Mouse (Mus musculus) layer of hippocampus, adult 2 months (tissue): ENCODE measurements at regions not wholly inside any gene's neighbourhood (a gene's known extent, or its start where the extent isn't known, plus 50 kb on each side); places are given as distances from the start of the nearest gene placed in this dataset.

Source experiments
- DNase-seq, 2 experiments: peaks; one replicate each; pipeline ENCODE4 v3.0.0; 2022; ENCODE audit warnings: low spot score in 2 of 2
- H3K27ac ChIP-seq: fragments of 200-600 bp; 2 replicates; pipeline ENCODE4 v1.8.1; 2022
- H3K4me3 ChIP-seq: fragments of 200-600 bp; 2 replicates; pipeline ENCODE4 v1.8.1; 2022; ENCODE audit warnings: mild to moderate bottlenecking
- CTCF ChIP-seq: fragments of 200-600 bp; conservative IDR thresholded peaks from 2 replicates; pipeline ENCODE4 v1.8.1; 2022; ENCODE audit warnings: antibody characterized with exemption, mild to moderate bottlenecking, moderate library complexity

GRCm38 (mm10) chrX:12219474-12219873 lies 59.3 kb upstream of the Bcor start:
- Histone ChIP-seq H3K27ac (no peak overlapping the region), H3K4me3 (no peak overlapping the region)
- no peak for DNase-seq
- no peak for TF ChIP-seq CTCF

- TF ChIP-seq CTCF: no peak
- Histone ChIP-seq H3K4me3 (no peak overlapping the region), H3K27ac (no peak overlapping the region)
- DNase-seq: no peak
Measured at GRCm38 (mm10) chrX:12224314-12224713, 64.2 kb upstream of the Bcor start.

- no peak for DNase-seq
- TF ChIP-seq CTCF: no peak
- H3K27ac ChIP-seq: no peak overlapping the region
- no peak overlapping the region for H3K4me3 ChIP-seq
Measured at GRCm38 (mm10) chrX:12225116-12225891, 65.1 kb upstream of the Bcor start.

DNA sequence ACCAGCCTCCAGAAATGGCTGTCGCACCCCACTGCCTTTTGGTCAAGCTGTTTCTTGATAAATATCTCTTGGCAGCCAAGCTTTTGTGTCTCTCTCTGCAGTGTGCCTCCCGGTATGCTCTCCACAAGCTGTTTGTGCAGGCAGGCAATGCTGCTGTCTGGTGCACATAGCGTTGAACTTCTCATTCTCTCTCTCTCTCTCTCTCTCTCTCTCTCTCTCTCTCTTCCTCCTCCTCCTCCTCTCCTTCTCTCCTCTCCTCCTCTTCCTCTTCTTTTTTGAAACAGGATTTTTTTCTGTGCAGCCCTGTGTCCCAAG lies 65.7 kb upstream of the Bcor start:
- no peak overlapping the region for H3K4me3 ChIP-seq
- DNase-seq: no peak
- H3K27ac ChIP-seq: no peak overlapping the region
- no peak for TF ChIP-seq CTCF

DNA sequence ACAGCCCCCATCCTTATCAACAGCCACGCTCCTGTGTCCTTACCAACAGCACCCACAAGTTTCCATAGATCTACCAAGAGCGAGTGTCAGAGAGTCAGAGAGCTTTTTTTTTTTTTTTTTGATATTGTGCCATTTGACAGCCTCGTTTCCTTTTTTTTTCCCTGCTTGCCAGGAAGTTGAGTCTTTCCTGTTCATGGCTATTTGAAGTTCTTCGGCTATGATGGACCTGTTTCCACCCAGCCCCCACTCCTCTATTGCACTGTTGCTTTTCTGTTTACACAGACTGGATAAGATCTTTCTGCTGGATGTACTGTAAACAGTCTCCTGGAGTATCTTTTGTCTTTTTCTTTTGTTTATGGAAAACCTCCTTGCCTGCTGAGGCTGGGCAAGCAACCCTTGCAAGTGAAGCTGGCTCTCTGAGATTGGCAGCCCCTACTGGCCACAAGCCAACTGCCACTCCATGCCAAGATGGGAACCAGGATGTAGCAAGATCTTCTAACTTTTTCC lies 80.4 kb upstream of the Bcor start:
- H3K4me3 ChIP-seq: no peak overlapping the region
- H3K27ac ChIP-seq: no peak overlapping the region
- no peak for TF ChIP-seq CTCF
- DNase-seq: no peak

DNA sequence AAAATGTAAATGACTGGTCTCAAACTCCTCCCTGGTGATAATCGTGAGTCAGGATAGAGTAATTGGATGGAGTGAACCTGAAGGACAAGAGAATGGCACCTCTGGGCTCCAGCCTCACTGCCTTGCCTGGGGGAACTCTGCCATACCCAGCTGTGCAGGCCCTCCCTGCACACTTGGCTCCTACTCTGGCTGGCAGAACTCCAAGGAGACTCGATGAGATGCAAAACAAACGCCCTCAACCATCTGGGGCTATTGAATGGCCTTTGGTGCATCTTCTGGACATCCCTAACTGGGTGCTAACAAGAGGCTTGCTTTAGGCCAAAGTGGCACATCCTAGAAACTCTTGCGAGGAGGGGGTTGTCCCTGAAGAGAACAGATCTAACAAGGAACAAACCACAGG lies 81.6 kb upstream of the Bcor start:
- DNase-seq: no peak
- Histone ChIP-seq H3K27ac (no peak overlapping the region), H3K4me3 (no peak overlapping the region)
- TF ChIP-seq CTCF: no peak

DNA sequence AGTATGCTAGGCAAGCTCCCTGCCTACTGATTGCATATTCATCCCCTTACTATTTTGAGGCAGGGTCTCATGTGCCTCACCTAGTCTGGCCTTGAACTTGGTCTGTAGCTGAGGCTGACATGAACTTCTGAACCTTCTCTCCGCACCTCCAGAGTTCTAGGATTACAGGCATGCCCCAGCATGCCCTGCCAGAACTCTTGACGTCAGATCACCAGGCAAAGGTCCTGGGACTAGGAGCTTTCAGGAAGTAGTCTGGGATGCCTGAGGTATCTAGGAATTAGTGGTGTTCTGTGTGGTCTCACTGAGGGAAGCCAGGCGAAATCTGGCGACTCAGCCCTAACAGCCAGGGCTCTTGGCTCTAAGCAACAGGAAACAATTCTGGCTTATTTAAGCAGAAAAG lies 88.9 kb upstream of the Bcor start:
- no peak overlapping the region for H3K27ac ChIP-seq
- TF ChIP-seq CTCF: no peak
- DNase-seq: no peak

GRCm38 (mm10) chrX:12249911-12250310 lies 89.8 kb upstream of the Bcor start:
- no peak overlapping the region for H3K4me3 ChIP-seq
- DNase-seq: no peak
- no peak overlapping the region for H3K27ac ChIP-seq
- TF ChIP-seq CTCF: no peak

More for the DNA sequence above, 88.9 kb upstream of the Bcor start:
- no peak overlapping the region for H3K4me3 ChIP-seq

DNA sequence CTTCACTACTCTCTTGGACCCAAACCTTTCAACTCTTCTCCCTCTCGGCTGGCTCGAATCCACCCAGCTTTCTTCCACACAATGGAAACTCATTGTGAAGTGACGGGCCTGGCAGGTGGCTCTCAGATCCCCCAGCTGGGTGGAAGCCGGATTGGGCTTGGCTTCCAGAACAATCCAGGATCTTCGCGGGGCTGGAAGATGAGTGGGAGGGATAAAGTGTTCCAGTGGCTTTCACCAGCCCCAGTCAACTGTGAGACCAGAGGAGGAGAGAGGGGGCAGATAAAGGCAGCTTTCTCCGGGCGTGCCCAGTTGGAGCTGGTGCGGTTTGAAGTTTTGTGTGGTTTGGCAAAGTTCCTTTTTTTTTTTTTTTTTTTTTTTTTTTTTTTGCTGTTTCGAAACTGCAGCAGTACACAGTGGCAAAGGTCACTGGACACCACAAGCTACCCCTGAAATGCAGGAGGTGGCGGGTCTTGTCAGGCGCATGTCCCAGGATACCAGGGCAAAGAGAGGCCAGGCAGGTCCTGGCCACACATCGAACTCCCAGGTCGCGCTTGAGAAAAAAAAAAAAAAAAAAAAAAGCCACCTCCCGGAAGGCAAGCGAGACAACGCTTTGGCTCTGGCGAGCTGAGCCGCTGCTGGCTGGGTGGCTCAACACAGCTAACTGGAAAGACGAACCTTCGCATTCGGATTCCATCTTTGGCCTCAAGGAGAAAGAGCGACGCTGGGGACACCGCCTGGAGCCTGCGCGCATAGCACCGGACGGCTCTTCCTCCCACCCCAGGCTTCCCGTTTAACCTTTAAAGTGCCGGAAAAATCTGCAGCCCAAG lies 91.9 kb upstream of the Bcor start:
- DNase-seq: peak; percentile 17 to 47
- peak; percentile 76 for TF ChIP-seq CTCF
- H3K4me3 ChIP-seq: peak overlapping the region; percentile 38
- no peak overlapping the region for H3K27ac ChIP-seq

DNA sequence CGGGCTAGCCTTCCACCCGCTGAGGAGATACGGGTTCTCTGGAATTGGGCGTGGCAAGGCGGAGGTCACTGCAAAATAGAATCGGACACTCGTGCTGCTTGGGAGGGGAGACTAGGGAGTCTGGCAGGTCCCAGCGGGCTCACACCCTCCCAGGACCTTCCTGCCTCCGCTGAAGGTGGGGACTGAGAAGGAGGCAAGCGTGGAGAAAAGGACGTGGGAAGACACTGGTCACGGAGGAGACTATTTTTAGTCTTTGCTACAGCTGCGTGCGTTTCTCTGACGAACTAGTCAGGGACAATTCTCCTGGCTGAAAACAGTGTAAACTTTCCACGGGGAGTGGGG lies 92.5 kb upstream of the Bcor start:
- Histone ChIP-seq H3K4me3 (peak overlapping the region; percentile 38), H3K27ac (no peak overlapping the region)
- DNase-seq: no peak
- no peak for TF ChIP-seq CTCF

GRCm38 (mm10) chrX:12256758-12257157 lies 96.6 kb upstream of the Bcor start:
- Histone ChIP-seq H3K4me3 (no peak overlapping the region), H3K27ac (no peak overlapping the region)
- no peak for DNase-seq
- TF ChIP-seq CTCF: no peak

GRCm38 (mm10) chrX:12263834-12264233 lies 103.7 kb upstream of the Bcor start:
- Histone ChIP-seq H3K27ac (no peak overlapping the region), H3K4me3 (no peak overlapping the region)
- no peak for DNase-seq
- TF ChIP-seq CTCF: no peak

GRCm38 (mm10) chrX:12284741-12285140 lies 124.6 kb upstream of the Bcor start:
- Histone ChIP-seq H3K4me3 (no peak overlapping the region), H3K27ac (no peak overlapping the region)
- no peak for DNase-seq
- TF ChIP-seq CTCF: no peak

- H3K27ac ChIP-seq: no peak overlapping the region
- no peak overlapping the region for H3K4me3 ChIP-seq
- DNase-seq: no peak
- TF ChIP-seq CTCF: no peak
Measured at GRCm38 (mm10) chrX:12285141-12285540, 125.0 kb upstream of the Bcor start.
